Mouse (Mus musculus): ENCODE results near the gene Gm49425.
"Not testable (repeated sequence)": the region's sequence is repeated elsewhere in the genome, so short reads cannot be mapped to it uniquely, and the experiment has no call there.

Gm49425 gene

DNA sequence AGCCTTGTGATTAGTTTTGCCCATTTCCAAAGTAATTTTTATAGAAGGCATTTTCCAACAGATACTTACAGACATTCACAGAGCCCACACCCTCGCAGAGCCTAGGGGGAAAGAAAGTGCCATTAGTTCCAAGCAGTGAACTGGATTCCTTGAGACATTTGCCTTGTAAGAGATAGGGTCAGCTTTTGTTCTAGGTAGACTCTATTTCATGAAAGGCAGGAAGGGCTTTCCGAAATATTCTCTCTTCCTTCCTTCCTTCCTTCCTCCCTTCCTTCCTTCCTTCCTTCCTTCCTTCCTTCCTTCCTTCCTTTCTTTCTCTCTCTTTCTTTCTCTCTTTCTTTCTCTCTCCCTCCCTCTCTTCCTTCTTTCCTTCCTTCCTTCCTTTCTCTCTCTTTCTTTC, at the start of gene Gm49425:
TSS of gene Gm49425 (minus strand) at position 101 of the 400 bp plus-strand sequence.
- DNase-seq (ENCODE audit: low read depth, low spot score), result not testable (repeated sequence)

DNA sequence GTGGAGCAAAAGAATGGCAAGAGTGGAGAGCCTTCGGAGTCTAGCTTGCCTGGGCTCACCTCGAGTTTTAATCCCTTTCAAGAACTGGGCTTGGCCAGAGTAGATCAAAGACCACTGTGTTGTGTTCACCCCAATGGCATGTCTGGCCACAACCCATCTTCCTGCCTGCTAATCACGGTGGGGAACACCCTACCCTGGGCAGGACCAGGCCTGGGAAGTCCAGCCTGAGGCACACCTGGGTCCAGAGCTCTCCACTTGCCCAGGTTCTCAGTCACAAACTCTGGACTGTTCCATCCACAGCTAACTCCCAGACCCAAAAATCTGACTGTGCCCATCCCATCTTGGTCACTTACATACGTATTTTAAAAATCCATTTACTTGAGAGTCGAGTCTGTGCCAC, 45.8 kb upstream of the Gm49425 start, which contains the start of gene Krt90:
TSS of gene Krt90 (minus strand) at position 101 of the 400 bp plus-strand sequence.
- DNase-seq (ENCODE audit: low read depth, low spot score), result no peak

- DNase-seq (ENCODE audit: low read depth, low spot score), result no peak
Observed at GRCm38 (mm10) chr15:101558034-101558646, 41.1 kb upstream of the Gm49425 start.

DNA sequence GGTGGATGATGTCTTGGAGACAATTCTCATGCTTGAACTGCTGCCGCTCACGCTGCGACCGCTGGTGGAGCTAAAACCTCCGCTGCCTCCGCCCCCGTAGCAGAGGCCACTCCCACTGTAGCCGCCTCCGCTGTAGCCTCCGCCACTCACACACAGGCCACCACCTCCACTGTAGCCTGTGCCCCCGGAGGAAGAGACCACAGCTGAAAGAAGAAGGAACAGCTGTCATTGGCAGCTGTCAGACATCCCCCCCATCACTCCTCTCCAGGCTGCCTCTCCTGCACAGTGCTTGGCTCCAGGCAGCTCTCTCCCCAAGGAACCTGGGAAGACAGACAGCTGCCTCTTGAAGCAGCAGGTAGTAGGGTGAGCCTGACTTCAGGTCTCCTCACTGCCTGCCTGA, 36.1 kb upstream of the Gm49425 start:
- DNase-seq (ENCODE audit: low read depth, low spot score), result no peak

DNA sequence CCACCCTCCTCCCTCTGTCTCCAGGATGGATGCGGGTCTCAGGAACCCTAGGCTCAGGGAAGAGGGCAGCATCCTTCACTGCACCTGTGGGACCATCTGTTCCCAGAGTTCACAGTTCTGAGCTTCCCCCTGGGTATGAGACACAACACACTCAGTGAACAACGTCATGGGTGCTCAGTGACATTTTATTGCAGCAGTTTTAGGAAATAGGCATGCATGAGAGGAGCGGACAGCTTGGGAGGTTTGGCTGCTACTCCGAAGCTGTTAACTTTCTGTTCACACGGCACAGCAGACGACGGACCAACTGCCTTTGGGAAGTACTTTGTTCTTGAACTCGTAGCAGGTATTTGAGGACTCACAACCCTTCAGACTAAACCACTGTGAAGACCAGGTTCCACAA, 35.1 kb upstream of the Gm49425 start:
- no peak for DNase-seq (ENCODE audit: low read depth, low spot score)

GRCm38 (mm10) chr15:101550567-101550966, 33.5 kb upstream of the Gm49425 start, which contains the start of gene Krt82:
Gene Krt82, minus strand, starts transcription at chr15:101550667.
- no peak for DNase-seq (ENCODE audit: low read depth, low spot score)

DNA sequence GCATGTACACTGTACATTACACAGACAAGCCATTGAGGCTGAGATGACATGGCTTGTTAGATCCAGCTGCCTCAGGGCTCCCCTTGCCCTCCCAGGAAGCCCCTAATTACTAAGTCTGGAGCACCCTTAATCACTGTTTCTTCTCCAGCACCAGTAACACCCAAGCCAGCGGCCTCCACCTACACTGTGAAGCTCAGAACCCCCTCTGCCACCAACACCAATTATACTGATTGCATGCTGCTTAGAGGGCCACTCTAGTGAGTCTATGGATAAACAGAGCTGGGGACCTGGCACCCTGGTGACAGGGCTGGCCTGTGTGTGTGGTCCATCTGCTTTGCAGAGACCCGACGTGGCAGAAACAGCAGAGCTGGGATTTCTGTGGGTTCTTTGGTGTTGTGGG, 27.4 kb upstream of the Gm49425 start:
- no peak for DNase-seq (ENCODE audit: low read depth, low spot score)

DNA sequence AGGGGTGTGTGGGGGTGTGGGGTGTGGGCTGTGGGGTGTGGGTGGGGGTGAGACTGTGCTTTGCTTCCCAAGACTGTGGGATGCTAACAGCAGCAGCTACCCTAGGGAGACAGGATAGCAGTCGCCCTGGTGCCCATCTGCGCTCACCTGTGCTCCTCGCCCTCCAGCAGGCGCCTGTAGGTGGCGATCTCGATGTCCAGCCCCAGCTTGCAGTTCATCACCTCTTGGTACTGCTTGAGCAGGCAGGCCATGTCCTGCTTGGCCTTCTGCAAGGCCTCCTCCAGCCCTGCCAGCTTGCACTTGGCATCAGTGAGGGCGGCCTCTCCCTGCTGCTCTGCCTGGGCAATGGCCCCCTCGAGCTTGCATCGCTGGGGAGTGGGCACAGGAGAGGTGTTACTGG, 25.5 kb upstream of the Gm49425 start:
- DNase-seq (ENCODE audit: low read depth, low spot score), result no peak

GRCm38 (mm10) chr15:101538580-101538900, 21.5 kb upstream of the Gm49425 start:
- DNase-seq (ENCODE audit: low read depth, low spot score), result no peak

DNA sequence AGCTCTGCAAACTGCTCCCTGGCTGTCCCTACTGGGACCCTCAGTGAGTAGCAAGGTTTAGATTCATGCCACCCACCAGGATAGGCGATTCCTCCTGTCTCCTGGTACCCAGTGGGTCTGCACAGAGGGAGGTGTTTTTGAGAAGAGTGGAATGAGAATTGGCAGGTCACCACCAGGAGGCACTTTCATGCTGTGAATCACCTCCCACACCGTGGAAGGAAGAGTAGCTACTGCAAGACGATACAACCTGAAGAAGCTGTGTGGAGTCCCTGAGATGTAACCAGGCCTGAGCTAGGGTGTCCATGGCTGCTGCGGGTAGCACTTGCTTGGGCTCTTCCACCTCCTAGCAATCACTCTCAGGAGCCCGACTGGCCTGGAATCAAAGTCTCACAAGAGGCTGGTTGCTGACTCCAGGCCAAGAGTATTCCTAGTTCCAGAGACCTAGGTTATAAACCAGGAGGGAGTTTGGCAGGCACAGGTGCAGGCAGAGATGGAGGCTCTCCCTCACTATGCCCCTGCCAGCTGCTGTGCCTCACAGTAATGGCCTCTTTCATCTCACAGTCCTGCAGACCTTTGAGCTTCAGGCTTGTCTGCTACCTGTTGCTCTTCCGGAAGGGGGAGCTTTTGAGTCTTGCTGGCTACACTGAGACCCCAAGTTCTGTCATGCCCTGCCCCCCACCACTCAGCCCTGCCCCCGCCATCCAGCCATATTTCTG, 21.0 kb upstream of the Gm49425 start:
- no peak for DNase-seq (ENCODE audit: low read depth, low spot score)

DNA sequence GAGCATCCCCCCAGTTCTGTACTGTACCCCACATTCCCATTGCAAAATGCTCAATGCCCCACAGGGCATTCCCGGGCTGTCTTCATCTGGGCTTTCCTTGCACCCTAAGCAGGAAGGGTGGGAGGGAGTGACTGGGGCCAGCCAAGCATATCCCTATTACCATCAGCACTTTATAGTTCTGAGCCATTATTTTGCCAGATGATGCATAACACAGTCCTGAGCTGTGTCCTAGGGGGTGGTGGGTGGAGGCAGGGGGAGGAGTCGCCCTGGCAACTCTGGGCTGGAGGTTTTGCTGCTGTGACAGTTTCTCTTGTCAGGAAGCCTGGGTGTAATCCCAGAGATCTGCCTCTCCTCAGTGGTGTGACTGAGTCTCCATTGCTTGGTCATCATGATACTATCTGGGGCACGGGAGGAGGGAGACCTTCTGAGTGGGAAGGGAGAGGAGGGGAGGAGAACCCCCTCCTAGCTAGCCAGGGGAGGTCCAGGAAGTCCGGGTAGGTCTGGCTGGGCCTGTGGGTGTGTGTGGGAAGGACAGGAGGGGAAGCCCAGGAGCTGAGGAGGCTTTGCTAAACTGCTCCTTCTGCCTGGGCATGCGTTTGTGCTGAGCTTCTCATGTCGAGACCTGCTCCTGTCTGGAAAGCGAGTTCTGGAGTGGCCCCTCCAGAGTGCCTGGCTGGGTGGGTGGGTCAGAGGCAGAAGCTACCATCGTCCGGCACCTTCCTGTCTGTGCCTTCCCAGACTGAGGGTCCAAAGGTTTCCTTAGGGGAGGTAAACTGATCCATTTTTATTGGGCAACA, 19.2 kb upstream of the Gm49425 start:
- DNase-seq (ENCODE audit: low read depth, low spot score), result no peak

- no peak for DNase-seq (ENCODE audit: low read depth, low spot score)
Observed at GRCm38 (mm10) chr15:101532720-101533119, 15.7 kb upstream of the Gm49425 start, which contains the start of gene Krt84. Gene Krt84, minus strand, starts transcription at chr15:101532820.

GRCm38 (mm10) chr15:101522556-101523232, 5.6 kb upstream of the Gm49425 start:
- DNase-seq (ENCODE audit: low read depth, low spot score), result no peak

- no peak for DNase-seq (ENCODE audit: low read depth, low spot score)
Observed at GRCm38 (mm10) chr15:101519792-101520191, 2.7 kb upstream of the Gm49425 start.

DNA sequence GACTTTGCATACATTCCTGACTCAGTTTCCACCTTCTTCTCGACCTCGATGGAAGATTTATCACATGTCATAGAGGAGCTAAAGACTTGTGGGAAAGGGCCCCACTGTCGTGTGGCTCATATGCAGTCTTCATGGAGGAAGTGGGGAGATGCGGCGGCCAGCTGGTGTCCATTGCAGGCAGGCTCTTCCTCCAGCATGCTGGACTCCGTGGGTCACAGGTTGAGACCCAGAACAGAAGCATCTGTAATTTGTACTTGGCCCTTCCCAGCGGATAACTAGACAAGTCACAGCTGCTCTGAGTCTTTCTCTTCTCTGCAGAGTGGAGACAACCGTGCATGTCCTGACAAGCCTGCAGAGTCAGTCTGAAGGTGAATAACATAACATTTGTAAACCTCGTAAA, 8.8 kb downstream of the Gm49425 start:
- no peak for DNase-seq (ENCODE audit: low read depth, low spot score)

DNA sequence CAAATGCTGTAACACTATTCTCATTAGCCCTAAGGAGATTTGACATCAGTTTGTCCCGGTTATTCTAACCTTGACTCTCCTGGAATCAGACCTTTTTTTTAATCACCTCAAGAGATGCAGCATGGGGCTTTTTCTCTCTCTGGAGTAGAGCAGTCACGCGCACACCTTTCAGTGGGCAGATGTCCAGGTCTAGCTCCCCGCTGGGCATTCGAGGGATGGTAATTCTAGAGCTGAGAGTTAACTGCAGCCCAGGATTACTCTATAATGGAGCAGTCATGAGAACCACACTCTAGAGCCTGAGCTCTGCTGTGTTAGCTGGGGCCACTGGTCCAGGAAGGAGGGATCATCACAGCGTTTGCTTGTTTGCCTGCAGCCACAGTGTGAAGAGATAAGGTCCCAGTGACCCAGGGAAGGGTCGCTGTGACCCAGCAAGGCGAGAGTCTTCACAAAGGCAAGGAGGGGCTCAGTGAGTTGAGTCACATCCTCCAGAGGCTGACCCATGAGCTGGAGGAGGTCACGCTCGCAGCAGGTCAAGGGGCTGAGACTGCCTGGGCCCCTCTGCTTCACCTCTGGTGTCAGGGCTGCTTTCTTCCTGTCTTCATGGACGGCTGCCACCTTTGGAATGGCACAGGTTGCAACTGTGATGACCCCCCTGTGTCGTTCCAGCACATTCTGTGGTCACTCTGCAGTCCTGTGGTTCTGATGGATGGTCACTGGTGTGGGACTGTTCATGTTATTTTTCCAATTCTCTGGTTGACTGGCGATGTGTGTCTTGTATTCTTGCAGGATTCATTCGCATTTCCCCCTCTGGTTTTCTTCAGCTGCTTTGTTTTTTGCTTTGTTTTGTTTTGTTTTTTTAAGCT, 9.9 kb downstream of the Gm49425 start:
- no peak for DNase-seq (ENCODE audit: low read depth, low spot score)

DNA sequence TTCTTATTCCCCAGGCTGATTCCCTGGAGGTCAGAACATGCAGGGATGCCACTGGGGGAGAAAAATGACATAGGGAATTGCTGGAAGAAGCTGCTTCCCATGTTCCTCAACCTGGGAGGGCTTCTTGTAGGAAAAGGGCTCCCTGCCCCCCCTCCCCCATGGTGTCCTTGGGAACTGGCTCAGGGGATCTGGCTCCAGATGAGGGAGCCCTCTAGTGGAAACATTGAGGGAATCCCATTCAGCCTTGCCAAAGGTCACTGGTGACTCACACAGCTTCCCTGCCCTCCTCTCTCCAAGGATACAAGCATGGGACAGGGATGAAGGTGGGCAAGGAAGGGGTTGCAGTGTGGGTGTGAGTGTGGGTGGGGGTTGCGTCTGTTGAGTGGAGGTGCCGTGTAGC, 19.9 kb downstream of the Gm49425 start:
- no peak for DNase-seq (ENCODE audit: low read depth, low spot score)

DNA sequence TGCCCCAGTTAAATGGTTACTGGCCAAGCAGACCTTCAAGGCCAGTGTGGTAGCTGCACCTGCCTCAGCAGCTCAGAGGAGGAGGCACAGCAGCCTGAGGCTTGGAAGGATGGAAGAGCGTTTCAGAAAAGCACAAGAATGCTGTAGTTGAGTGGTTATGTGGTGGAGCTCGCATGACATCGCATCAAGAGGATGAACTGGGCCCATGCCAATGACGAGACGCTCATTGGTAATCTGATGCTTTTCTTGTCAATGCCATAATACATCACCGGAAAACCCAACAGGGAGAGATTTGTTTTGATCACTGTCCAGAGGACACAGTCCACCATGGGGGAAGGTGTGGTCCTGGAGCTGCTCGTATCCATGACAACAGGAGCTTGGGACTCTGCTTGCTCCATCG, 21.8 kb downstream of the Gm49425 start:
- DNase-seq (ENCODE audit: low read depth, low spot score), result no peak

GRCm38 (mm10) chr15:101494203-101494602, 22.9 kb downstream of the Gm49425 start:
- DNase-seq (ENCODE audit: low read depth, low spot score), result no peak

DNA sequence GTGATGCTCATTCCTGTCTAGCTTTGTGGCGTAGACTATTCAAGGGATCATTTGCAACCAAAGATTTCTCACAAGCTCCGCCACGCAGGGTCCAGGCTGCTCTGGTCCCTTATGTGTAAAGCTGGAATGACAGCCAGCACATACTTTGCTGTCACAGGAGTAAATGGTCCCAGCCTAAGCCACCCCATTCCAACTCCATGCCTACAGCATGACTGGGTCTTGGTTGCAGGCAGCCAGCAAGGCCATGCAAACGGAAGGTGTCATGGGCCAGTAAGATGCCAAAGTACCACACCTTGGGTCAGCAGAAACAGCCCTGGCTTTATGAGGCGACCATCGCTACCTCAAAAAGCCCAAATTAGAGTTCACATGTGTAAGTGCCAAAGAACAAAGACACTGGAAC, 23.3 kb downstream of the Gm49425 start:
- DNase-seq (ENCODE audit: low read depth, low spot score), result no peak

- no peak for DNase-seq (ENCODE audit: low read depth, low spot score)
Observed at GRCm38 (mm10) chr15:101492718-101493117, 24.3 kb downstream of the Gm49425 start.
